Mouse (Mus musculus): ENCODE data around the gene Wdr74. TPM values are rescaled to one million over a fixed set of nuclear protein-coding genes. Genes with fewer than 3 reads are reported as not detected.

Gene Wdr74
- total and polyA plus RNA-seq, 2 experiments, result 12.5 to 28.9 TPM

GRCm38 (mm10) chr19:8710057-8710456, 25.6 kb upstream of the Wdr74 start:
- Histone ChIP-seq H3K4me3 (ENCODE audit: insufficient read depth, low read depth, low read length) (no peak overlapping the region), H3K79me2 (ENCODE audit: control insufficient read depth, insufficient read depth, low read length) (no peaks in the 10 kb centered on the region), H3K27me3 (ENCODE audit: control insufficient read depth, insufficient read depth, low read length) (no peaks in the 10 kb centered on the region), H3K4me1 (ENCODE audit: control insufficient read depth, insufficient read depth, low read length) (peaks cover 5% of the 10 kb centered on the region), H3K36me3 (ENCODE audit: control insufficient read depth, insufficient read depth, low read length) (peaks cover 37% of the 10 kb centered on the region), H3K27ac (replicated peaks; ENCODE audit: insufficient read depth, low read depth, low read length) (no peak overlapping the region), H3K9ac (ENCODE audit: low read depth, low read length) (no peak overlapping the region)
- no peak for TF ChIP-seq CTCF (IDR thresholded peaks at IDR 0.05; ENCODE audit: low read depth, low read length)
- no peak for TF ChIP-seq POLR2A (IDR thresholded peaks at IDR 0.05; ENCODE audit: extremely low read depth, insufficient read depth, low read length)
- DNase-seq (ENCODE audit: extremely low read depth, low read depth, low spot score), result no peak
- WGBS, result 90% methylated on average over 2 of the region's 2 CpGs

- no peaks in the 10 kb centered on the region; the same call in 1 of the 2 replicates for H3K79me2 ChIP-seq (ENCODE audit: control insufficient read depth, insufficient read depth, low read length)
- H3K4me1 ChIP-seq (ENCODE audit: control insufficient read depth, insufficient read depth, low read length), result peaks cover 5% of the 10 kb centered on the region
- no peak overlapping the region for H3K4me3 ChIP-seq (ENCODE audit: insufficient read depth, low read depth, low read length)
- no peaks in the 10 kb centered on the region for H3K27me3 ChIP-seq (ENCODE audit: control insufficient read depth, insufficient read depth, low read length)
- peaks cover 35% of the 10 kb centered on the region for H3K36me3 ChIP-seq (ENCODE audit: control insufficient read depth, insufficient read depth, low read length)
- WGBS, result 72% methylated on average over 4 of the region's 4 CpGs
- no peak overlapping the region for H3K9ac ChIP-seq (ENCODE audit: low read depth, low read length)
- DNase-seq (ENCODE audit: extremely low read depth, low read depth, low spot score), result no peak
- TF ChIP-seq CTCF (IDR thresholded peaks at IDR 0.05; ENCODE audit: low read depth, low read length), result no peak
- TF ChIP-seq POLR2A (IDR thresholded peaks at IDR 0.05; ENCODE audit: extremely low read depth, insufficient read depth, low read length), result no peak
- H3K27ac ChIP-seq (replicated peaks; ENCODE audit: insufficient read depth, low read depth, low read length), result no peak overlapping the region
Observed at GRCm38 (mm10) chr19:8711506-8711905, 24.1 kb upstream of the Wdr74 start.

- H3K9ac ChIP-seq (ENCODE audit: low read depth, low read length), result peak overlapping the region; percentile 37
- 72% methylated on average over 10 of the region's 10 CpGs for WGBS
- H3K79me2 ChIP-seq (ENCODE audit: control insufficient read depth, insufficient read depth, low read length), result no peaks in the 10 kb centered on the region; the same call in 1 of the 2 replicates
- H3K4me3 ChIP-seq (ENCODE audit: insufficient read depth, low read depth, low read length), result peak overlapping the region; percentile 94
- peaks cover 34% of the 10 kb centered on the region for H3K36me3 ChIP-seq (ENCODE audit: control insufficient read depth, insufficient read depth, low read length)
- peaks cover 5% of the 10 kb centered on the region for H3K4me1 ChIP-seq (ENCODE audit: control insufficient read depth, insufficient read depth, low read length)
- no peak overlapping the region for H3K27ac ChIP-seq (replicated peaks; ENCODE audit: insufficient read depth, low read depth, low read length)
- no peak for DNase-seq (ENCODE audit: extremely low read depth, low read depth, low spot score)
- no peaks in the 10 kb centered on the region for H3K27me3 ChIP-seq (ENCODE audit: control insufficient read depth, insufficient read depth, low read length)
- no peak for TF ChIP-seq CTCF (IDR thresholded peaks at IDR 0.05; ENCODE audit: low read depth, low read length)
- no peak for TF ChIP-seq POLR2A (IDR thresholded peaks at IDR 0.05; ENCODE audit: extremely low read depth, insufficient read depth, low read length)
Observed at GRCm38 (mm10) chr19:8711949-8712869, 23.4 kb upstream of the Wdr74 start.

- H3K4me3 ChIP-seq (ENCODE audit: insufficient read depth, low read depth, low read length), result peak overlapping the region; percentile 94
- H3K9ac ChIP-seq (ENCODE audit: low read depth, low read length), result peak overlapping the region; percentile 83
- peaks cover 27% of the 10 kb centered on the region for H3K36me3 ChIP-seq (ENCODE audit: control insufficient read depth, insufficient read depth, low read length)
- TF ChIP-seq CTCF (IDR thresholded peaks at IDR 0.05; ENCODE audit: low read depth, low read length) (no peak), POLR2A (IDR thresholded peaks at IDR 0.05; ENCODE audit: extremely low read depth, insufficient read depth, low read length) (no peak)
- H3K27me3 ChIP-seq (ENCODE audit: control insufficient read depth, insufficient read depth, low read length), result no peaks in the 10 kb centered on the region
- DNase-seq (ENCODE audit: extremely low read depth, low read depth, low spot score), result peak; percentile 30
- WGBS, result 7% methylated on average over 13 of the region's 13 CpGs
- peak overlapping the region; percentile 20; the same call in 1 of the 2 replicates for H3K27ac ChIP-seq (replicated peaks; ENCODE audit: insufficient read depth, low read depth, low read length)
- no peaks in the 10 kb centered on the region; the same call in 1 of the 2 replicates for H3K79me2 ChIP-seq (ENCODE audit: control insufficient read depth, insufficient read depth, low read length)
- H3K4me1 ChIP-seq (ENCODE audit: control insufficient read depth, insufficient read depth, low read length), result peaks cover 5% of the 10 kb centered on the region
Observed at GRCm38 (mm10) chr19:8712870-8713305, 22.7 kb upstream of the Wdr74 start.

- peak; percentile 85 for TF ChIP-seq CTCF (IDR thresholded peaks at IDR 0.05; ENCODE audit: low read depth, low read length)
- TF ChIP-seq POLR2A (IDR thresholded peaks at IDR 0.05; ENCODE audit: extremely low read depth, insufficient read depth, low read length), result peak; percentile 97
- under 1% methylated on average over 51 of the region's 51 CpGs for WGBS
- Histone ChIP-seq H3K4me3 (ENCODE audit: insufficient read depth, low read depth, low read length) (peak overlapping the region; percentile 94), H3K9ac (ENCODE audit: low read depth, low read length) (peak overlapping the region; percentile 83), H3K27me3 (ENCODE audit: control insufficient read depth, insufficient read depth, low read length) (no peaks in the 10 kb centered on the region), H3K79me2 (ENCODE audit: control insufficient read depth, insufficient read depth, low read length) (no peaks in the 10 kb centered on the region; the same call in 1 of the 2 replicates), H3K4me1 (ENCODE audit: control insufficient read depth, insufficient read depth, low read length) (peaks cover 5% of the 10 kb centered on the region), H3K27ac (replicated peaks; ENCODE audit: insufficient read depth, low read depth, low read length) (peak overlapping the region; percentile 53), H3K36me3 (ENCODE audit: control insufficient read depth, insufficient read depth, low read length) (peaks cover 22% of the 10 kb centered on the region)
- peak; percentile 69 for DNase-seq (ENCODE audit: extremely low read depth, low read depth, low spot score)
Observed at GRCm38 (mm10) chr19:8713306-8713996, 22.2 kb upstream of the Wdr74 start.

Data from liver, adult 2 months (tissue).